Mouse (Mus musculus) spleen, adult 10 weeks (tissue): Measurements from ENCODE around the gene Khnyn. TPM values are rescaled to one million over a fixed set of nuclear protein-coding genes. Genes with fewer than 3 reads are reported as not detected.

Experiments used
- polyA plus RNA-seq: library from polyadenylated mRNA; stranded (reverse); fragments of 350-450 nt; fragmentation: Illumina TruSeq; extraction: RNeasy Lipid Tissue Mini Kit (QIAGEN cat#74804); gene quantifications from one replicate; pipeline ENCODE4 v1.2.3, GENCODE M21; 2015; ENCODE audit warnings: low replicate concordance; ENCODE audit not compliant: insufficient read depth

Gene Khnyn
- polyA plus RNA-seq = 59.4 TPM

DNA sequence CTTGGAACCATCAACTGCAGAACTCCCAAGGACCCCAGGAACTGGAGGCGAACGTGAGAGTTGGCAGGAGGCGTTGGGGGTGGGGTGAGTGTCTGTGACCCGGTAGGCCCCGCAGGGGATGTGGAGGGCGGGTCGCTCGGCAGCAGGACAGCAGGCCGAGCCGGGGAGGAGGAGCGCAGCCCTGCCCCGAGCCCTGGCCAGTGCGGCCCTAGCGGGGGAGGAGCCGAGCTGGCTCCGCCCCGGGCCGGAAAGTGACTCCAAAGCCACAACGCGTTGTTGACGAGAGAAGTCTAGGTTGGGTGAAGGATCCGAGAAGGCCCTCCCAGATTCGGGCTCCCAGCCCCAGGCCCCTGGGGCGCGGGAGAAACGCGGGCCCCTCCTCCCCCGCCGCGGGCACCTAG is at the start of gene Khnyn:
Gene Khnyn (plus strand): TSS at position 235 of the 401 bp plus-strand sequence.

DNA sequence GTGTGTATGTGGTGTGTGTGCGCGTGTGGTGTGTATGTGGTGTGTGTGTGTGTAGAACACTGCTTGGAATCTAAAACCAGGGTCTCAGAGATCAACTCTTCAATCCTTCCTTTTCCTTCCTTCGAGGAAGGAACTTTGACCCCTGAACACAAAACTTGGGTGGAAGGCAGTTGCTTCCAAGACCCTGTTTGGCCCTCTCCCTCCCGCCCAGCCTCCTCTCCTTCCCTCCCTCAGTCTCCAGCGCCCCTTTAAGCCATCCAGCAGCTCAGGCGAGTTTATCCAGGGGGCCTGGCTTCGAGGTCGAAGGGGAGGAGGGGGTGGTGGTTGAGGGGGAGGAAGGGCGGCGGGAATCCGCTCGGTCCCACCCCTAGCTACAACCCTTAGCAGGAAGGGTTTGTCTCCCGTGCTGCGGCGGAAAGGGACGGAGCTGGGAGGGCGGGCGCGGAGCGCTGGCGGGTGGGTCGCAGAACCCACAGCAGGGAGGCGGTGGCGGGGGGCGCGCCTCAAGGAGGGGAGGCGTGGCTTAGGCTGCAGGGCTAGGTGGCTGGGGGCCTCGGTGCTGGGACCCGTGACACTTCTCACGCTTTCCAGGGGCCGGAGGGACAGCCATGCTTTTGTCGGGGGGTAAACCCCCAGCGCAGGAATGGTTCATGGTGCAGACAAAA is 31.0 kb upstream of the Khnyn start, which contains the start of gene Nynrin:
Gene Nynrin (plus strand): TSS at position 390 of the 665 bp plus-strand sequence.

GRCm38 (mm10) chr14:55884166-55884565 is 581 bp upstream of the Khnyn start, which contains the start of gene Cbln3:
Gene Cbln3, minus strand, starts transcription at chr14:55884392.

GRCm38 (mm10) chr14:55899701-55900413 is 15.1 kb downstream of the Khnyn start, which contains the start of gene Sdr39u1:
Gene Sdr39u1, minus strand, starts transcription at chr14:55900293.

GRCm38 (mm10) chr14:55944575-55944974 is 59.8 kb downstream of the Khnyn start, which contains the start of gene Cma1:
Gene Cma1, minus strand, starts transcription at chr14:55944675.

Other genes starting within 250 kb of the Khnyn start
- gene Ipo4, start 249.0 kb upstream of the Khnyn start, polyA plus RNA-seq = 21.3 TPM
- gene Gm49378, start 247.1 kb upstream of the Khnyn start, polyA plus RNA-seq = 1.5 TPM
- gene Tm9sf1, start 241.1 kb upstream of the Khnyn start, polyA plus RNA-seq = 57.7 TPM
- 1.7 TPM for gene Tssk4, start 234.8 kb upstream of the Khnyn start, polyA plus RNA-seq
- 71.8 TPM for gene Mdp1, start 224.4 kb upstream of the Khnyn start, polyA plus RNA-seq
- gene Gmpr2, start 213.0 kb upstream of the Khnyn start, polyA plus RNA-seq = 54.9 TPM
- 226 TPM for gene Nedd8, start 212.8 kb upstream of the Khnyn start, polyA plus RNA-seq
- 54.5 TPM for gene Tinf2, start 203.1 kb upstream of the Khnyn start, polyA plus RNA-seq
- gene Tgm1, start 171.0 kb upstream of the Khnyn start, polyA plus RNA-seq = 15.3 TPM
- gene Rabggta, start 162.7 kb upstream of the Khnyn start, polyA plus RNA-seq = 19.2 TPM
- gene Dhrs1, start 139.3 kb upstream of the Khnyn start, polyA plus RNA-seq = 90.3 TPM
- gene Nop9, start 139.3 kb upstream of the Khnyn start, polyA plus RNA-seq = 22.0 TPM
- not detected for gene Cideb, start 126.5 kb upstream of the Khnyn start, polyA plus RNA-seq
- 0.28 TPM for gene Ltb4r2, start 123.5 kb upstream of the Khnyn start, polyA plus RNA-seq
- gene Ltb4r1, start 119.0 kb upstream of the Khnyn start, polyA plus RNA-seq = 1.8 TPM
- 3.7 TPM for gene Adcy4, start 100.9 kb upstream of the Khnyn start, polyA plus RNA-seq
- 53.5 TPM for gene Ripk3, start 96.1 kb upstream of the Khnyn start, polyA plus RNA-seq
- gene Nfatc4, start 61.8 kb upstream of the Khnyn start, polyA plus RNA-seq = 3.8 TPM
- 2.3 TPM for gene Nynrin, start 30.9 kb upstream of the Khnyn start, polyA plus RNA-seq
- 0.12 TPM for gene Cbln3, start 555 bp upstream of the Khnyn start, polyA plus RNA-seq
- 28.8 TPM for gene Sdr39u1, start 15.3 kb downstream of the Khnyn start, polyA plus RNA-seq
- gene Cma1, start 59.7 kb downstream of the Khnyn start, polyA plus RNA-seq = 4.4 TPM
- gene Cma2, start 66.0 kb downstream of the Khnyn start, polyA plus RNA-seq = not detected
- not detected for gene Mcpt1, start 133.0 kb downstream of the Khnyn start, polyA plus RNA-seq
- not detected for gene Mcpt9, start 145.5 kb downstream of the Khnyn start, polyA plus RNA-seq
- gene Mcpt2, start 157.1 kb downstream of the Khnyn start, polyA plus RNA-seq = 0.32 TPM
- 3.9 TPM for gene Mcpt4, start 177.4 kb downstream of the Khnyn start, polyA plus RNA-seq
- gene Mcpt8, start 200.3 kb downstream of the Khnyn start, polyA plus RNA-seq = 0.79 TPM
- 0.68 TPM for gene Ctsg, start 217.6 kb downstream of the Khnyn start, polyA plus RNA-seq
- gene Gzme, start 235.7 kb downstream of the Khnyn start, polyA plus RNA-seq = not detected
- gene Gzmd, start 247.7 kb downstream of the Khnyn start, polyA plus RNA-seq = not detected